Mouse (Mus musculus) cerebellum, adult 2 months (tissue): ENCODE measurements around the gene Psmc2.

Experiments
- CTCF ChIP-seq: fragments of 200-500 bp; IDR thresholded peaks from 2 replicates; pipeline ENCODE4 v1.5.1; 2011; ENCODE audit warnings: low read depth, mild to moderate bottlenecking, control low read depth, low read length, moderate library complexity, borderline replicate concordance; ENCODE audit not compliant: insufficient read depth
- POLR2A ChIP-seq: fragments of 200-500 bp; IDR thresholded peaks from 2 replicates; pipeline ENCODE4 v1.6.1; 2011; ENCODE audit warnings: low read length, control low read depth, borderline replicate concordance; ENCODE audit not compliant: insufficient read depth

DNA sequence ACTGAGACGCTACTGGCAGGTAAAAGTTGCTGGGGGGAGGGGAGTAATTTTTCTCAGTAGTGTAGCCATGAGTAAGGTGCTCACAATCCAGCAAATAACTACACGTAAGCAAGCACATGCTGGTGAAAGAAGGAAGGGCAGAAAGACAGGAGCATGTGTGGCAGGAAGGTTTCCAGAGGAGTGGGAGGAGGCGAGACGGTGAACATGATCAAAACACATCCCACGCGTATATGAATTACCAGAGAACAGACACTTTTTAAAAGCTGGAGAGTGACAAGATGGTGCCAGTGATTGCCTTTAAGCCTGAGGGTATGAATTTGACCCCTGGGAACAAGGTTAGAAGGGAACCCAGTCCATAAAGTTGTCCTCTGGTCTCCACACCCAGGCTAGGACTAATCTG is 15.2 kb upstream of the Psmc2 start:
- no peak for TF ChIP-seq CTCF
- no peak for TF ChIP-seq POLR2A
